In genomic region chr14:54912886-54913285, GRCm38 (mm10) we compare ENCODE assay signal across 1 mouse cellular context.
TF ChIP-seq lines count a peak whose summit lies in the region.

TSS of gene Slc22a17 (minus strand) at chr14:54913132.

TF ChIP-seq in CH12.LX, 34 proteins besides CTCF, POLR2A, EP300 and RAD21:
- TF ChIP-seq ZMIZ1 (IDR thresholded peaks at IDR 0.05; ENCODE audit: low read depth, low read length) (no peak), JUN (IDR thresholded peaks at IDR 0.05; ENCODE audit: insufficient read depth, low read depth, low read length) (no peak), KAT2A (IDR thresholded peaks at IDR 0.05; ENCODE audit: insufficient replicate concordance, low read length) (no peak)
